Mouse (Mus musculus): Measurements from ENCODE around the gene Atp8b2. TPM values are rescaled to one million over a fixed set of nuclear protein-coding genes. Genes with fewer than 3 reads are reported as not detected.

The Atp8b2 gene
- total and polyA plus RNA-seq, 2 experiments from 2014 or later = 10.9 to 83.5 TPM

DNA sequence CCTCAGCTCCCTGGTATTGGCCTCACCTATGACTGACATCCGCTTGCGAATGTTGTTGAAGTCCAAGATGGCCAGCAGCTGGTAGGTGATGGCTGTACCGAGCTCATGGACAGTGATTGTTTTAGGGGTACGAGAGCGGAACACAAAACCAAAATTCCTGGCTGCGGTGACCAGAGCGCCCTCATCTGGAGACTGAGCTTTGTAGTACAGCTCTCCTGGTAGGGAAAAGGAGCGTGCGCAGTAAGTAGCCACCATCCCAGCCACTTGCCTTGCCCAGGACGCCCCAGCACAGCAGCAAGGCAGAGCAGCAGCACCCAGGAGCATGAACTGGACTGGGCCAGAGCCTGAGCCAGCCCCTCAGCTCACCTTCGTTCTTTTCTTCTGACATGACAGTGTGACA is 15.3 kb downstream of the Atp8b2 start:
- ATAC-seq = no peak
- Histone ChIP-seq H3K27me3 (ENCODE audit: insufficient read depth, low read length) (no peaks in the 10 kb centered on the region), H3K36me3 (ENCODE audit: insufficient read depth, low read length) (peaks cover 87% of the 10 kb centered on the region), H3K9me3 (ENCODE audit: low read length) (no peaks in the 10 kb centered on the region), H3K4me3 (ENCODE audit: low read length) (no peak overlapping the region), H3K9ac (replicated peaks; ENCODE audit: low read length) (no peak overlapping the region), H3K4me2 (ENCODE audit: low read depth, low read length) (no peak overlapping the region), H3K27ac (no peak overlapping the region), H3K4me1 (ENCODE audit: insufficient read depth, low read length) (no peaks in the 10 kb centered on the region)
- WGBS = 86% methylated on average over 11 of the region's 11 CpGs
- TF ChIP-seq CTCF (IDR thresholded peaks at IDR 0.05; ENCODE audit: low read depth) = 0 out of 2 replicates have a peak, but pooled peaks have one; percentile 15
- no peak for DNase-seq (ENCODE audit: low spot score)

GRCm38 (mm10) chr3:89945026-89945425 is 18.3 kb downstream of the Atp8b2 start:
- no peak overlapping the region for H3K9ac ChIP-seq (replicated peaks; ENCODE audit: low read length)
- peak; percentile 25; the same call in 1 of the 2 replicates for ATAC-seq
- H3K9me3 ChIP-seq (ENCODE audit: low read length) = no peaks in the 10 kb centered on the region
- H3K4me3 ChIP-seq (ENCODE audit: low read length) = no peak overlapping the region
- no peak overlapping the region for H3K27ac ChIP-seq
- WGBS = 83% methylated on average over 7 of the region's 8 CpGs
- H3K36me3 ChIP-seq (ENCODE audit: insufficient read depth, low read length) = peaks cover 95% of the 10 kb centered on the region
- TF ChIP-seq CTCF (IDR thresholded peaks at IDR 0.05; ENCODE audit: low read depth) = peak; percentile 33; the same call in 1 of the 2 replicates
- H3K27me3 ChIP-seq (ENCODE audit: insufficient read depth, low read length) = no peaks in the 10 kb centered on the region
- no peak overlapping the region for H3K4me2 ChIP-seq (ENCODE audit: low read depth, low read length)
- DNase-seq (ENCODE audit: low spot score) = no peak
- no peaks in the 10 kb centered on the region for H3K4me1 ChIP-seq (ENCODE audit: insufficient read depth, low read length)

DNA sequence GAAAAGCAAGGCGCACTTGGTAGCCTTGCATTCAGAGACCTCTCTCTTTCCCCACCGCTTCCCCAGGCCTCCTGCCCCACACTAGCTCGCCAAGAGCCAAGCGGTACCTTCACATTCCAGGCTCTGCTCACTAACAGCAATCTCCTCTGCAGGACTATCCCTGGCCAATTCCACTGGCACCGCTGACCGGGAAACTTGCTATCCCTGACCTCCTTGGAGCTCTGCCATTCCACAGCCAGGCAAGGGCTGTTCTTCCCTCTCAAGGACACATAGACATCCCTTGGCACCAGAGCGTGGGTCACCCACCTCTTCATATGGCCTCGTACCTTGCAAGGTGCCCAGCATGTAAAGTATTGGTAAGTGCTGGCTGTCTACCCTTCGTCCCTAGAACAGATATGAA is 20.4 kb downstream of the Atp8b2 start:
- 81% methylated on average over 9 of the region's 9 CpGs for WGBS
- Histone ChIP-seq H3K27ac (no peak overlapping the region), H3K9ac (replicated peaks; ENCODE audit: low read length) (no peak overlapping the region), H3K4me3 (ENCODE audit: low read length) (no peak overlapping the region), H3K9me3 (ENCODE audit: low read length) (no peaks in the 10 kb centered on the region), H3K4me2 (ENCODE audit: low read depth, low read length) (no peak overlapping the region), H3K27me3 (ENCODE audit: insufficient read depth, low read length) (no peaks in the 10 kb centered on the region), H3K36me3 (ENCODE audit: insufficient read depth, low read length) (peaks cover 80% of the 10 kb centered on the region), H3K4me1 (ENCODE audit: insufficient read depth, low read length) (no peaks in the 10 kb centered on the region)
- no peak for TF ChIP-seq CTCF (IDR thresholded peaks at IDR 0.05; ENCODE audit: low read depth)
- ATAC-seq (no peak), DNase-seq (ENCODE audit: low spot score) (no peak)

GRCm38 (mm10) chr3:89936495-89936894 is 26.8 kb downstream of the Atp8b2 start:
- TF ChIP-seq CTCF (IDR thresholded peaks at IDR 0.05; ENCODE audit: low read depth) = no peak
- H3K27ac ChIP-seq = no peak overlapping the region
- H3K4me2 ChIP-seq (ENCODE audit: low read depth, low read length) = no peak overlapping the region
- DNase-seq (ENCODE audit: low spot score) = no peak
- H3K9ac ChIP-seq (replicated peaks; ENCODE audit: low read length) = no peak overlapping the region
- no peak overlapping the region for H3K4me3 ChIP-seq (ENCODE audit: low read length)
- no peaks in the 10 kb centered on the region for H3K27me3 ChIP-seq (ENCODE audit: insufficient read depth, low read length)
- no peak for ATAC-seq
- H3K4me1 ChIP-seq (ENCODE audit: insufficient read depth, low read length) = no peaks in the 10 kb centered on the region
- H3K36me3 ChIP-seq (ENCODE audit: insufficient read depth, low read length) = peaks cover 29% of the 10 kb centered on the region
- WGBS = 91% methylated on average over 3 of the region's 3 CpGs
- no peaks in the 10 kb centered on the region for H3K9me3 ChIP-seq (ENCODE audit: low read length)

DNA sequence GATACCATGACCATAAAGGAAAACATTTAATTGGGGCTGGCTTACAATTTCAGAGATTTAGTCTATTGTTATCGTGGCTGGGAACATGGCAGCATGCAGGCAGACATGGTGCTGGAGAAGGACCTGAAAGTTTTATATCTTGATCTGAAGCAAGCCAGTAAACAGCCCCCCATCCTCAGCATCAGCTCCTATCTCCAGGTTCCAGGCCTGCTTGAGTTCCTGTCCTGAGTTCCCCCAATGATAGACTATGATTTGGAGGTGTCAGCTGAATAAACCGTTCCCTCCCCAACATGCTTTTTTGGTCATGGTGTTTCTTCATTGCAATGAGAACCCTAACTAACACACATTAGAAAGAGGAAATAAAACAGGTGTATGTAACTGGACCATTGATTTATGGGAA is 30.4 kb downstream of the Atp8b2 start:
- no peak for TF ChIP-seq CTCF (IDR thresholded peaks at IDR 0.05; ENCODE audit: low read depth)

DNA sequence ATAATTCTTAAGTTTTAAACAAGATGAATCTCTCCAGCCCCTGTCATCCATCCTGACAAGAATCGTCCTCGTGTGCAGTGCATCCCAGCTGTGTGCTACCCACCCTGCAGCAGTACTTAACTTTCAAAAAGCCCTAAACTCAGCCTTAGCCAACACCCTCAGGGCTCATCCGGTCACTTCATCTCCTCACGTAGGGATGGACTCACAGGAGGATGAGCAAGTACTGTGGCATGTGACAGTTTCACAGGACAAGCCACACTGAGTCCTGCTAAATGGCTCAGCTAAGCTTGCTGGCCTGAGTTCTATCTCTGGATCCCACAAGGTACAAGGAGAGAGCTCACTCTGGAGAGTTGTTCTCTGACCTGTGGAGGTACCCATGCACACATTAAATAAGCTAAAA is 34.4 kb downstream of the Atp8b2 start:
- Histone ChIP-seq H3K4me3 (ENCODE audit: low read length) (no peak overlapping the region), H3K27ac (no peak overlapping the region), H3K4me2 (ENCODE audit: low read depth, low read length) (no peak overlapping the region), H3K27me3 (ENCODE audit: insufficient read depth, low read length) (no peaks in the 10 kb centered on the region), H3K36me3 (ENCODE audit: insufficient read depth, low read length) (no peaks in the 10 kb centered on the region), H3K9me3 (ENCODE audit: low read length) (no peaks in the 10 kb centered on the region), H3K4me1 (ENCODE audit: insufficient read depth, low read length) (no peaks in the 10 kb centered on the region), H3K9ac (replicated peaks; ENCODE audit: low read length) (no peak overlapping the region)
- WGBS = 76% methylated on average over 4 of the region's 4 CpGs
- TF ChIP-seq CTCF (IDR thresholded peaks at IDR 0.05; ENCODE audit: low read depth) = no peak
- no peak for DNase-seq (ENCODE audit: low spot score)
- ATAC-seq = no peak

More for the DNA sequence above, 30.4 kb downstream of the Atp8b2 start:
- H3K9ac ChIP-seq (replicated peaks; ENCODE audit: low read length) = no peak overlapping the region
- H3K4me2 ChIP-seq (ENCODE audit: low read depth, low read length) = no peak overlapping the region
- no peak overlapping the region for H3K27ac ChIP-seq
- H3K36me3 ChIP-seq (ENCODE audit: insufficient read depth, low read length) = peaks cover 8% of the 10 kb centered on the region; the same call in 1 of the 2 replicates
- ATAC-seq (no peak), DNase-seq (ENCODE audit: low spot score) (no peak)
- no peaks in the 10 kb centered on the region for H3K9me3 ChIP-seq (ENCODE audit: low read length)
- WGBS = 93% methylated on average over 2 of the region's 2 CpGs
- H3K4me3 ChIP-seq (ENCODE audit: low read length) = no peak overlapping the region
- H3K4me1 ChIP-seq (ENCODE audit: insufficient read depth, low read length) = no peaks in the 10 kb centered on the region
- no peaks in the 10 kb centered on the region for H3K27me3 ChIP-seq (ENCODE audit: insufficient read depth, low read length)

DNA sequence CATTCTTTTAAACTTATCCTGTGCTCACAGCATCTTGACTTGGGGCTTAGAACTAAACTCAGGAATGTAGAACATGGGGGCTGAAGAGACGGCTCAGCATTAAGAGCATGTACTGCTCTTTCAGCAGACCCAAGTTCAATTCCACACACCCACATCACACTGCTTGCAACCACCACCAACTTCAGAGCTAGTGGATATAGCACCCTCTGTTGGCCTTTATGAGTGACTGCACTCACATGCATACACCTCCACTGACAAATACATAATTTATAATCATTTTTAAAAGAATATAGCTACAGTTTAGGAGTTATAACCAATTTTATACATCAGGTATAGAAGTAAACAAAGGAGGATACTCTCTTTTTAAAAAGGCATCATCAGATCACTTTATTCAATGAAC is 36.9 kb downstream of the Atp8b2 start:
- ATAC-seq (no peak), DNase-seq (ENCODE audit: low spot score) (no peak)
- Histone ChIP-seq H3K9me3 (ENCODE audit: low read length) (no peaks in the 10 kb centered on the region), H3K36me3 (ENCODE audit: insufficient read depth, low read length) (no peaks in the 10 kb centered on the region), H3K9ac (replicated peaks; ENCODE audit: low read length) (no peak overlapping the region), H3K27ac (no peak overlapping the region), H3K27me3 (ENCODE audit: insufficient read depth, low read length) (no peaks in the 10 kb centered on the region), H3K4me1 (ENCODE audit: insufficient read depth, low read length) (no peaks in the 10 kb centered on the region), H3K4me3 (ENCODE audit: low read length) (no peak overlapping the region), H3K4me2 (ENCODE audit: low read depth, low read length) (no peak overlapping the region)
- no peak for TF ChIP-seq CTCF (IDR thresholded peaks at IDR 0.05; ENCODE audit: low read depth)
- 100% methylated on average over 1 of the region's 1 CpGs for WGBS
